Mouse (Mus musculus) forebrain, postnatal 0 days (tissue): ENCODE measurements around the gene Wdr25. TPM values are rescaled to one million over a fixed set of nuclear protein-coding genes. Genes with fewer than 3 reads are reported as not detected.

Experiments used
- ATAC-seq: fragments of 200-750 bp; cut with Nextera tagmentation; 2 replicates; pipeline ENCODE4 v1.8.0; 2017; ENCODE audit warnings: mild to moderate bottlenecking, moderate library complexity
- DNase-seq: peaks from one replicate; pipeline ENCODE4 v3.0.0-alpha.2; 2015
- H3K27ac ChIP-seq: fragments of 300-500 bp; sonication (generic); 2 replicates; pipeline ENCODE4 v1.5.1; 2014; ENCODE audit warnings: low read depth, mild to moderate bottlenecking, antibody characterized with exemption, low read length, moderate library complexity, mixed read lengths
- H3K27me3 ChIP-seq: fragments of 300-500 bp; sonication (generic); 2 replicates; pipeline ENCODE4 v1.6.1; 2014; ENCODE audit warnings: mild to moderate bottlenecking, low read length, mixed read lengths; ENCODE audit not compliant: insufficient read depth
- H3K36me3 ChIP-seq: fragments of 300-500 bp; sonication (generic); 2 replicates; pipeline ENCODE4 v1.6.1; 2014; ENCODE audit warnings: mild to moderate bottlenecking, moderate library complexity; ENCODE audit not compliant: insufficient read depth
- H3K4me1 ChIP-seq: fragments of 300-500 bp; sonication (generic); 2 replicates; pipeline ENCODE4 v1.6.1; 2014; ENCODE audit warnings: antibody characterized with exemption; ENCODE audit not compliant: insufficient read depth
- H3K4me2 ChIP-seq: fragments of 300-500 bp; sonication (generic); 2 replicates; pipeline ENCODE4 v1.6.1; 2014; ENCODE audit warnings: low read depth, mild to moderate bottlenecking, moderate library complexity
- H3K4me3 ChIP-seq: fragments of 300-500 bp; sonication (generic); 2 replicates; pipeline ENCODE4 v1.5.1; 2014; ENCODE audit warnings: low read depth, low read length, mixed read lengths
- H3K9ac ChIP-seq: fragments of 300-500 bp; sonication (generic); 2 replicates; pipeline ENCODE4 v1.6.1; 2014; ENCODE audit warnings: mild to moderate bottlenecking
- H3K9me3 ChIP-seq: fragments of 300-500 bp; sonication (generic); 2 replicates; pipeline ENCODE4 v1.6.1; 2016; ENCODE audit warnings: low read length
- CTCF ChIP-seq: sonication (generic); IDR thresholded peaks from 2 replicates; pipeline ENCODE4 v1.5.1; 2016; ENCODE audit warnings: antibody characterized with exemption, control low read depth, low read depth
- WGBS: fragments of 180-500 bp; shearing (Covaris S2); extraction: QIAGEN DNeasy Blood & Tissue Kit; methylation state at CpG from one replicate; pipeline ENCODE4 v1.1.7; 2014; 5-methylcytosine and 5-hydroxymethylcytosine counted together
- polyA plus RNA-seq: library from polyadenylated mRNA; unstranded; fragments of >200 nt; fragmentation: Nextera tagmentation; extraction: Ambion mirVana; gene quantifications from 2 replicates; pipeline ENCODE4 v1.2.1, GENCODE M21; 2015
- total RNA-seq: library from RNA; depleted of rRNA; stranded (reverse); fragments of >200 nt; gene quantifications from 2 replicates; pipeline ENCODE4 v1.2.3, GENCODE M21; 2014

Gene Wdr25
- total and polyA plus RNA-seq, 2 experiments from 2014 or later, result 5.3 to 6.2 TPM

GRCm38 (mm10) chr12:108856186-108856585 lies 37.2 kb upstream of the Wdr25 start:
- ATAC-seq, result no peak
- Histone ChIP-seq H3K9ac (no peak overlapping the region), H3K27ac (no peak overlapping the region), H3K4me1 (no peaks in the 10 kb centered on the region), H3K9me3 (no peaks in the 10 kb centered on the region), H3K27me3 (no peaks in the 10 kb centered on the region), H3K4me2 (no peak overlapping the region), H3K4me3 (no peak overlapping the region), H3K36me3 (peaks cover 19% of the 10 kb centered on the region)
- WGBS, result 92% methylated on average over 8 of the region's 8 CpGs
- no peak for DNase-seq
- no peak for TF ChIP-seq CTCF

- Histone ChIP-seq H3K9ac (no peak overlapping the region), H3K36me3 (peaks cover 28% of the 10 kb centered on the region), H3K9me3 (no peaks in the 10 kb centered on the region), H3K4me1 (no peaks in the 10 kb centered on the region), H3K27ac (no peak overlapping the region), H3K4me3 (no peak overlapping the region), H3K27me3 (no peaks in the 10 kb centered on the region), H3K4me2 (no peak overlapping the region)
- DNase-seq (no peak), ATAC-seq (no peak)
- TF ChIP-seq CTCF, result no peak
- WGBS, result 88% methylated on average over 7 of the region's 7 CpGs
These were observed 36.3 kb upstream of the Wdr25 start for GRCm38 (mm10) chr12:108857109-108857508.

- H3K4me3 ChIP-seq, result no peak overlapping the region
- no peaks in the 10 kb centered on the region for H3K9me3 ChIP-seq
- no peak for DNase-seq
- no peaks in the 10 kb centered on the region for H3K4me1 ChIP-seq
- H3K4me2 ChIP-seq, result no peak overlapping the region
- H3K36me3 ChIP-seq, result peaks cover 34% of the 10 kb centered on the region
- TF ChIP-seq CTCF, result no peak
- no peak overlapping the region for H3K27ac ChIP-seq
- ATAC-seq, result no peak
- H3K9ac ChIP-seq, result no peak overlapping the region
- no peaks in the 10 kb centered on the region for H3K27me3 ChIP-seq
- 86% methylated on average over 7 of the region's 7 CpGs for WGBS
These were observed 35.7 kb upstream of the Wdr25 start for GRCm38 (mm10) chr12:108857589-108858184.

GRCm38 (mm10) chr12:108858486-108858885 lies 34.9 kb upstream of the Wdr25 start:
- H3K9me3 ChIP-seq, result no peaks in the 10 kb centered on the region
- H3K4me3 ChIP-seq, result no peak overlapping the region
- H3K4me2 ChIP-seq, result no peak overlapping the region
- no peaks in the 10 kb centered on the region for H3K27me3 ChIP-seq
- no peak overlapping the region for H3K27ac ChIP-seq
- 84% methylated on average over 5 of the region's 5 CpGs for WGBS
- H3K36me3 ChIP-seq, result peaks cover 40% of the 10 kb centered on the region
- ATAC-seq (no peak), DNase-seq (no peak)
- no peak for TF ChIP-seq CTCF
- no peak overlapping the region for H3K9ac ChIP-seq
- H3K4me1 ChIP-seq, result no peaks in the 10 kb centered on the region

GRCm38 (mm10) chr12:108865007-108865494 lies 28.4 kb upstream of the Wdr25 start:
- no peak overlapping the region for H3K27ac ChIP-seq
- H3K4me2 ChIP-seq, result no peak overlapping the region
- no peak for TF ChIP-seq CTCF
- H3K4me3 ChIP-seq, result no peak overlapping the region
- H3K4me1 ChIP-seq, result no peaks in the 10 kb centered on the region
- ATAC-seq (no peak), DNase-seq (no peak)
- no peaks in the 10 kb centered on the region for H3K27me3 ChIP-seq
- WGBS, result 92% methylated on average over 6 of the region's 6 CpGs
- H3K9ac ChIP-seq, result no peak overlapping the region
- peaks cover 95% of the 10 kb centered on the region for H3K36me3 ChIP-seq
- no peaks in the 10 kb centered on the region for H3K9me3 ChIP-seq

- Histone ChIP-seq H3K4me3 (no peak overlapping the region), H3K4me2 (no peak overlapping the region), H3K4me1 (no peaks in the 10 kb centered on the region), H3K27ac (no peak overlapping the region), H3K27me3 (no peaks in the 10 kb centered on the region), H3K9me3 (no peaks in the 10 kb centered on the region), H3K36me3 (peaks cover 92% of the 10 kb centered on the region), H3K9ac (no peak overlapping the region)
- TF ChIP-seq CTCF, result peak; percentile 55
- DNase-seq (no peak), ATAC-seq (no peak)
- 80% methylated on average over 2 of the region's 2 CpGs for WGBS
These were observed 23.9 kb upstream of the Wdr25 start for GRCm38 (mm10) chr12:108869575-108869974.

GRCm38 (mm10) chr12:108873122-108873521 lies 20.3 kb upstream of the Wdr25 start:
- no peak overlapping the region for H3K27ac ChIP-seq
- no peaks in the 10 kb centered on the region for H3K27me3 ChIP-seq
- TF ChIP-seq CTCF, result no peak
- no peak overlapping the region for H3K4me3 ChIP-seq
- WGBS, result 78% methylated on average over 5 of the region's 5 CpGs
- no peak overlapping the region for H3K9ac ChIP-seq
- H3K4me1 ChIP-seq, result no peaks in the 10 kb centered on the region
- peaks cover 82% of the 10 kb centered on the region for H3K36me3 ChIP-seq
- H3K9me3 ChIP-seq, result no peaks in the 10 kb centered on the region
- H3K4me2 ChIP-seq, result no peak overlapping the region
- no peak for DNase-seq
- no peak for ATAC-seq

GRCm38 (mm10) chr12:108879138-108879537 lies 14.3 kb upstream of the Wdr25 start:
- Histone ChIP-seq H3K4me2 (no peak overlapping the region), H3K36me3 (peaks cover 70% of the 10 kb centered on the region), H3K27ac (no peak overlapping the region), H3K4me3 (no peak overlapping the region), H3K9ac (no peak overlapping the region), H3K9me3 (no peaks in the 10 kb centered on the region), H3K27me3 (no peaks in the 10 kb centered on the region), H3K4me1 (no peaks in the 10 kb centered on the region)
- ATAC-seq (no peak), DNase-seq (no peak)
- no peak for TF ChIP-seq CTCF
- WGBS, result 90% methylated on average over 4 of the region's 4 CpGs
